ENCODE assay signal across 9 mouse cellular contexts in the genomic region with DNA sequence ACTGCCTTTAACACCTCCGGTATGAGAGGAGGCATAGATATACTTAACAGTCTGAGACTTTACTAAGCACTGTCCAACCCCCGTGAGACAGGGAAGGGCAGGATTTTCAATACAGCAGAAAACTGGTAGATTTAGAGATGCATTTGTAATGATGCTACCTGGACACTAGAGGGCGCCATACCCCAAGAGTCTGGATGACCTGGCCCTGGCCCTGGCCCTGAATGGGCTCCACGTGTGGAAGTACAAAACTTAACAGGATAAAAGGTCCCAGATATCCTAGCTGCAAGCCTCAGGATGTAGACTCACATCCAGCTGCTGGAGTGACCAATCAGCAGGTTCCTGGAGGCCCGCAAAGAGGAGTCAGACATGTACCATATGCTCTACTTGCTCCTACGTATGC.
DNase-seq lines count a peak whose midpoint lies in the region; ATAC-seq and TF ChIP-seq lines count a peak whose summit lies in the region.
"Had no signal": no experiment of that assay in that cellular context is flagged by ENCODE, and none has a peak within 500 bp of the region (broad histone marks: within the 10 kb centered on the region; RNA-seq: fewer than 3 reads in every experiment).

No protein-coding gene starts in this region.

- peak; percentile 79 for TF ChIP-seq CTCF in kidney, postnatal 0 days (IDR thresholded peaks at IDR 0.05; ENCODE audit: low read depth)
- TF ChIP-seq CTCF in ES-Bruce4 (IDR thresholded peaks at IDR 0.05; ENCODE audit: low read depth, low read length) = peak; percentile 77

- H3K4me1 ChIP-seq in kidney, postnatal 0 days (replicated peaks; ENCODE audit: insufficient read depth, low read length) = no peaks in the 10 kb centered on the region; the same call in 1 of the 2 replicates
- peaks cover 19% of the 10 kb centered on the region; the same call in 1 of the 2 replicates for H3K4me1 ChIP-seq in kidney, embryonic 14.5 days (ENCODE audit: control insufficient read depth, insufficient read depth, low read length)
- no peaks in the 10 kb centered on the region for H3K4me1 ChIP-seq in ES-Bruce4 (ENCODE audit: control insufficient read depth, insufficient read depth, low read length)
- H3K4me1 ChIP-seq in intestine, embryonic 15.5 days (replicated peaks) = peaks cover 13% of the 10 kb centered on the region; the same call in 1 of the 2 replicates

- 36% methylated on average over 6 of the region's 6 CpGs for WGBS in kidney, postnatal 0 days
- 38% methylated on average over 6 of the region's 6 CpGs for WGBS in kidney, embryonic 14.5 days
- 26% methylated on average over 6 of the region's 6 CpGs for WGBS in intestine, embryonic 15.5 days

- no peak overlapping the region for H3K9ac ChIP-seq in kidney, postnatal 0 days (ENCODE audit: low read depth, low read length)
- no peak overlapping the region for H3K9ac ChIP-seq in kidney, embryonic 14.5 days (ENCODE audit: low read depth, low read length)
- no peak overlapping the region for H3K9ac ChIP-seq in ES-Bruce4 (ENCODE audit: low read depth, poor library complexity, severe bottlenecking)
- H3K9ac ChIP-seq in intestine, embryonic 15.5 days = no peak overlapping the region
- H3K9ac ChIP-seq: stomach, embryonic 15.5 days had no signal

- no peak for ATAC-seq in kidney, postnatal 0 days (replicated peaks; ENCODE audit: low FRiP score, low read depth)
- no peak for ATAC-seq in kidney, embryonic 14.5 days (ENCODE audit: low FRiP score, low TSS enrichment)
- ATAC-seq in intestine, embryonic 15.5 days = peak; percentile 6; the same call in 1 of the 2 replicates

- no peak overlapping the region for H3K27ac ChIP-seq in kidney, postnatal 0 days
- no peak overlapping the region for H3K27ac ChIP-seq in kidney, embryonic 14.5 days (ENCODE audit: low read depth, low read length)
- no peak overlapping the region for H3K27ac ChIP-seq in ES-Bruce4 (ENCODE audit: insufficient read depth, low read length)
- no peak overlapping the region for H3K27ac ChIP-seq in intestine, embryonic 15.5 days
- H3K27ac ChIP-seq: stomach, embryonic 15.5 days had no signal

- no peak for TF ChIP-seq POLR2A in ES-Bruce4 (IDR thresholded peaks at IDR 0.05; ENCODE audit: insufficient read depth, low read length)

- TF ChIP-seq EP300 in ES-Bruce4 (IDR thresholded peaks at IDR 0.05; ENCODE audit: insufficient read depth, low read depth, low read length) = no peak

- H3K4me2 ChIP-seq in kidney, postnatal 0 days (ENCODE audit: low read length) = no peak overlapping the region
- no peak overlapping the region for H3K4me2 ChIP-seq in kidney, embryonic 14.5 days (replicated peaks; ENCODE audit: low read depth, low read length)
- no peak overlapping the region for H3K4me2 ChIP-seq in intestine, embryonic 15.5 days (replicated peaks)
- H3K4me2 ChIP-seq: stomach, embryonic 15.5 days had no signal

- no peak overlapping the region for H3K4me3 ChIP-seq in kidney, postnatal 0 days (replicated peaks; ENCODE audit: low read depth, low read length)
- no peak overlapping the region for H3K4me3 ChIP-seq in kidney, embryonic 14.5 days (ENCODE audit: low read length)
- H3K4me3 ChIP-seq in ES-Bruce4 (ENCODE audit: low read depth, low read length) = no peak overlapping the region
- H3K4me3 ChIP-seq in intestine, embryonic 15.5 days (replicated peaks) = no peak overlapping the region
- H3K4me3 ChIP-seq: erythroblast, embryonic 14.5 days; stomach, embryonic 15.5 days had no signal

- H3K9me3 ChIP-seq in kidney, postnatal 0 days (replicated peaks; ENCODE audit: low read length) = no peaks in the 10 kb centered on the region
- H3K9me3 ChIP-seq in kidney, embryonic 14.5 days (ENCODE audit: control insufficient read depth, low read length) = no peaks in the 10 kb centered on the region
- H3K9me3 ChIP-seq in ES-Bruce4 (replicated peaks; ENCODE audit: control insufficient read depth, insufficient read depth, low read length, poor library complexity, severe bottlenecking) = no peaks in the 10 kb centered on the region
- H3K9me3 ChIP-seq in intestine, embryonic 15.5 days = no peaks in the 10 kb centered on the region
- H3K9me3 ChIP-seq: stomach, embryonic 15.5 days had no signal

- no peaks in the 10 kb centered on the region for H3K36me3 ChIP-seq in kidney, postnatal 0 days (ENCODE audit: insufficient read depth, low read length)
- no peaks in the 10 kb centered on the region for H3K36me3 ChIP-seq in kidney, embryonic 14.5 days (ENCODE audit: control insufficient read depth, insufficient read depth, low read length)
- H3K36me3 ChIP-seq in ES-Bruce4 (ENCODE audit: control insufficient read depth, insufficient read depth, low read length, poor library complexity, severe bottlenecking) = no peaks in the 10 kb centered on the region
- no peaks in the 10 kb centered on the region for H3K36me3 ChIP-seq in intestine, embryonic 15.5 days
- H3K36me3 ChIP-seq: stomach, embryonic 15.5 days had no signal

- H3K27me3 ChIP-seq in kidney, postnatal 0 days (ENCODE audit: insufficient read depth, low read length) = no peaks in the 10 kb centered on the region
- H3K27me3 ChIP-seq in kidney, embryonic 14.5 days (ENCODE audit: control insufficient read depth, insufficient read depth, low read length) = no peaks in the 10 kb centered on the region
- H3K27me3 ChIP-seq in ES-Bruce4 (ENCODE audit: control insufficient read depth, insufficient read depth, low read length, poor library complexity, severe bottlenecking) = no peaks in the 10 kb centered on the region
- H3K27me3 ChIP-seq in intestine, embryonic 15.5 days (replicated peaks) = no peaks in the 10 kb centered on the region
- H3K27me3 ChIP-seq: stomach, embryonic 15.5 days had no signal

- DNase-seq in kidney, postnatal 0 days (ENCODE audit: low spot score) = no peak
- peak; percentile 45 for DNase-seq in T-cell, adult 2 months (ENCODE audit: low spot score)
- peak; percentile 74 for DNase-seq in testis, postnatal 10 days (ENCODE audit: low spot score)
- DNase-seq in left cerebral cortex, adult 8-10 months (ENCODE audit: low spot score in 2 of 2) = no peak

Comparison
In these comparisons a context has a peak if more than half of its experiments do, and no peak if none do; other contexts are left out.
1. DNase-seq: peak in T-cell, adult 2 months (single experiment) and testis, postnatal 10 days (single experiment); none in kidney, postnatal 0 days (single experiment) and left cerebral cortex, adult 8-10 months (0 of 2).